Mouse (Mus musculus) myocyte (in vitro differentiated cells): Measurements from ENCODE around the gene Cdc42se1. TPM values are rescaled to one million over a fixed set of nuclear protein-coding genes. Genes with fewer than 3 reads are reported as not detected.

Experiments
- H3K27me3 ChIP-seq: one replicate; pipeline ENCODE4 v1.6.1; 2011; ENCODE audit not compliant: control insufficient read depth, insufficient read depth, insufficient read length
- H3K36me3 ChIP-seq: one replicate; pipeline ENCODE4 v1.6.1; 2011; ENCODE audit not compliant: control insufficient read depth, insufficient read depth
- H3K4me2 ChIP-seq: one replicate; pipeline ENCODE4 v1.6.1; 2011; ENCODE audit warnings: low read depth, control low read depth
- H3K4me3 ChIP-seq: one replicate; pipeline ENCODE4 v1.5.1; 2011; ENCODE audit warnings: mild to moderate bottlenecking, control low read depth, moderate library complexity
- H3K79me2 ChIP-seq: one replicate; pipeline ENCODE4 v1.6.1; 2011; ENCODE audit not compliant: control insufficient read depth, insufficient read depth
- H3ac ChIP-seq: one replicate; pipeline ENCODE4 v1.6.1; 2011; ENCODE audit not compliant: control insufficient read depth, insufficient read length
- CEBPB ChIP-seq: IDR thresholded peaks from 2 replicates; pipeline ENCODE4 v1.6.1; 2011; ENCODE audit warnings: mild to moderate bottlenecking, moderate library complexity; ENCODE audit not compliant: poor library complexity, insufficient read depth, severe bottlenecking
- E2F4 ChIP-seq: IDR thresholded peaks from one replicate; pipeline ENCODE4 v1.6.1; 2011; ENCODE audit warnings: mild to moderate bottlenecking, control low read depth, moderate library complexity; ENCODE audit not compliant: insufficient read depth
- MAX ChIP-seq: IDR thresholded peaks from one replicate; pipeline ENCODE4 v1.6.1; 2011; ENCODE audit warnings: low read depth, mild to moderate bottlenecking, control low read depth
- MYOD1 ChIP-seq, 3 experiments: IDR thresholded peaks; one replicate each; pipeline ENCODE4 v1.6.1; 2011; ENCODE audit warnings: control low read depth in 2 of 3, low read depth in 2 of 3, mild to moderate bottlenecking in 2 of 3, moderate library complexity in 1 of 3; ENCODE audit not compliant: insufficient read length in 2 of 3, control insufficient read depth in 1 of 3
- MYOG ChIP-seq, 3 experiments: IDR thresholded peaks; one replicate each; pipeline ENCODE4 v1.6.1; 2011; ENCODE audit warnings: control low read depth in 2 of 3, low read depth in 2 of 3, mild to moderate bottlenecking in 2 of 3; ENCODE audit not compliant: insufficient read length in 2 of 3, control insufficient read depth in 1 of 3, insufficient read depth in 1 of 3
- POLR2A ChIP-seq: IDR thresholded peaks from one replicate; pipeline ENCODE4 v1.6.1; 2011; ENCODE audit warnings: low read depth, mild to moderate bottlenecking, control low read depth, moderate library complexity; ENCODE audit not compliant: insufficient read length
- POLR2AphosphoS2 ChIP-seq: IDR thresholded peaks from one replicate; pipeline ENCODE4 v1.6.1; 2011; ENCODE audit warnings: low read depth, control low read depth; ENCODE audit not compliant: insufficient read length
- REST ChIP-seq: IDR thresholded peaks from one replicate; pipeline ENCODE4 v1.6.1; 2011; ENCODE audit warnings: mild to moderate bottlenecking, control low read depth, moderate library complexity; ENCODE audit not compliant: insufficient read depth, insufficient read length
- SRF ChIP-seq: IDR thresholded peaks from one replicate; pipeline ENCODE4 v1.6.1; 2011; ENCODE audit warnings: low read depth; ENCODE audit not compliant: control insufficient read depth, insufficient read length
- TCF12 ChIP-seq: IDR thresholded peaks from one replicate; pipeline ENCODE4 v1.6.1; 2011; ENCODE audit warnings: mild to moderate bottlenecking, control low read depth; ENCODE audit not compliant: poor library complexity, insufficient read depth, severe bottlenecking
- TCF3 ChIP-seq: IDR thresholded peaks from one replicate; pipeline ENCODE4 v1.6.1; 2011; ENCODE audit warnings: low read depth, control low read depth; ENCODE audit not compliant: insufficient read length
- USF1 ChIP-seq: IDR thresholded peaks from one replicate; pipeline ENCODE4 v1.6.1; 2011; ENCODE audit warnings: low read depth, mild to moderate bottlenecking, control low read depth, moderate library complexity
- polyA plus RNA-seq: library from polyadenylated mRNA; unstranded; fragments of >200 nt; fragmentation: generic; extraction: Trizol; gene quantifications from one replicate; pipeline ENCODE4 v1.2.1, GENCODE M21; 2012; ENCODE audit warnings: missing spikeins

The Cdc42se1 gene
- polyA plus RNA-seq, 1 experiment = 61.5 TPM

GRCm38 (mm10) chr3:95239971-95240370 lies 11.4 kb downstream of the Cdc42se1 start:
- peaks cover 24% of the 10 kb centered on the region for H3K36me3 ChIP-seq
- H3ac ChIP-seq = no peak overlapping the region
- no peak for TF ChIP-seq USF1
- TF ChIP-seq MYOG (IDR thresholded peaks at IDR 0.05; ENCODE audit: control insufficient read depth in 1 of 3, insufficient read depth in 1 of 3, insufficient read length in 2 of 3, low read depth in 2 of 3) = no peak
- TF ChIP-seq E2F4 = no peak
- TF ChIP-seq TCF3 = no peak
- TF ChIP-seq TCF12 = no peak
- no peak for TF ChIP-seq CEBPB
- peak; percentile 22 for TF ChIP-seq POLR2AphosphoS2

GRCm38 (mm10) chr3:95240900-95241299 lies 12.4 kb downstream of the Cdc42se1 start:
- no peak overlapping the region for H3K4me2 ChIP-seq
- H3K79me2 ChIP-seq = no peaks in the 10 kb centered on the region
- no peak for TF ChIP-seq POLR2AphosphoS2
- TF ChIP-seq USF1 = no peak
- no peak for TF ChIP-seq POLR2A
- TF ChIP-seq TCF12 = no peak
- TF ChIP-seq MYOG (IDR thresholded peaks at IDR 0.05; ENCODE audit: control insufficient read depth in 1 of 3, insufficient read depth in 1 of 3, insufficient read length in 2 of 3, low read depth in 2 of 3) = no peak
- TF ChIP-seq MYOD1 (IDR thresholded peaks at IDR 0.05; ENCODE audit: control insufficient read depth in 1 of 3, insufficient read length in 2 of 3, low read depth in 2 of 3) = no peak
- no peak for TF ChIP-seq CEBPB
- TF ChIP-seq SRF = no peak
- no peak for TF ChIP-seq MAX
- no peak for TF ChIP-seq REST
- TF ChIP-seq E2F4 = no peak
- no peaks in the 10 kb centered on the region for H3K27me3 ChIP-seq
- no peak overlapping the region for H3K4me3 ChIP-seq
- H3ac ChIP-seq = no peak overlapping the region
- H3K36me3 ChIP-seq = peaks cover 14% of the 10 kb centered on the region

More at GRCm38 (mm10) chr3:95239971-95240370, 11.4 kb downstream of the Cdc42se1 start:
- no peak overlapping the region for H3K4me2 ChIP-seq
- H3K79me2 ChIP-seq = no peaks in the 10 kb centered on the region
- H3K27me3 ChIP-seq = no peaks in the 10 kb centered on the region
- no peak overlapping the region for H3K4me3 ChIP-seq

GRCm38 (mm10) chr3:95241498-95241897 lies 13.0 kb downstream of the Cdc42se1 start, which contains the start of gene Gm128:
TSS of gene Gm128 (minus strand) at chr3:95241598.
- no peak for TF ChIP-seq E2F4
- no peak for TF ChIP-seq TCF3
- no peak for TF ChIP-seq MAX
- TF ChIP-seq REST = no peak
- TF ChIP-seq MYOG (IDR thresholded peaks at IDR 0.05; ENCODE audit: control insufficient read depth in 1 of 3, insufficient read depth in 1 of 3, insufficient read length in 2 of 3, low read depth in 2 of 3) = no peak
- TF ChIP-seq SRF = no peak
- TF ChIP-seq MYOD1 (IDR thresholded peaks at IDR 0.05; ENCODE audit: control insufficient read depth in 1 of 3, insufficient read length in 2 of 3, low read depth in 2 of 3) = no peak
- no peak for TF ChIP-seq USF1
- H3K4me3 ChIP-seq = no peak within 1 kb of the TSS
- no peak within 1 kb of the TSS for H3K4me2 ChIP-seq

GRCm38 (mm10) chr3:95243086-95243485 lies 14.6 kb downstream of the Cdc42se1 start:
- Histone ChIP-seq H3K4me3 (no peak overlapping the region), H3K36me3 (peaks cover 7% of the 10 kb centered on the region), H3K4me2 (no peak overlapping the region), H3ac (no peak overlapping the region), H3K79me2 (no peaks in the 10 kb centered on the region), H3K27me3 (no peaks in the 10 kb centered on the region)
- TF ChIP-seq MYOD1 (IDR thresholded peaks at IDR 0.05; ENCODE audit: control insufficient read depth in 1 of 3, insufficient read length in 2 of 3, low read depth in 2 of 3) (no peak), TCF3 (no peak), REST (no peak), TCF12 (no peak), E2F4 (no peak), MAX (no peak), MYOG (IDR thresholded peaks at IDR 0.05; ENCODE audit: control insufficient read depth in 1 of 3, insufficient read depth in 1 of 3, insufficient read length in 2 of 3, low read depth in 2 of 3) (no peak), POLR2AphosphoS2 (no peak), POLR2A (no peak), SRF (no peak)

More at GRCm38 (mm10) chr3:95241498-95241897, 13.0 kb downstream of the Cdc42se1 start, which contains the start of gene Gm128:
- Histone ChIP-seq H3K36me3 (peaks cover 8% of the 10 kb centered on the region), H3K27me3 (no peaks in the 10 kb centered on the region), H3ac (no peak within 1 kb of the TSS), H3K79me2 (no peaks in the 10 kb centered on the region)
